Mouse (Mus musculus) bone marrow macrophage, adult 2 months (primary cell): ENCODE measurements around the gene Ckap2l.

Experiments
- CTCF ChIP-seq: IDR thresholded peaks from 2 replicates; pipeline ENCODE4 v1.5.1; 2012; ENCODE audit warnings: low read depth, mild to moderate bottlenecking, low read length, moderate library complexity
- POLR2A ChIP-seq: IDR thresholded peaks from 2 replicates; pipeline ENCODE4 v1.6.1; 2012; ENCODE audit warnings: mild to moderate bottlenecking, low read depth, low read length, borderline replicate concordance

DNA sequence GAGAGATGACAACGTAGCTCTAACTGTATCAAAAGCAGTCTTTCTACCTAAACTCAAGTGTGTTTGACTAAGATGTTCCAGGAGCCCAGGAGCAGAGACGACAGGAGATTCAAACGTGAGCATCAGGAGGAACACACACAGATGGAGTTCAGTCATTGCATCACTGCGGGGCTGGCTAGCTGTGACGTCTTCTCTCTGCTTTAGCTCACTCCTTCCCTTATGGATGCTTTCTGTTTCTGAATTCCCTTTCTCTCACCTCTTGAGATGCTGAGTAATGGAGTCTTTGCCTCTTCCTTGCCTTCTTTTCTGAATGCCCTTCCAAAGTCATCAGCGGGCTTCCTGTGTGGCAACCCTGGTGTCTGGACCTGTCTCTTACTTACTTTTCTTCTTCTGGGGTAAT lies 17.9 kb upstream of the Ckap2l start:
- no peak for TF ChIP-seq CTCF
- TF ChIP-seq POLR2A, result no peak
